Mouse (Mus musculus): Measurements from ENCODE around the gene Prss16. TPM values are rescaled to one million over a fixed set of nuclear protein-coding genes. Genes with fewer than 3 reads are reported as not detected.
"Not testable (repeated sequence)": the region's sequence is repeated elsewhere in the genome, so short reads cannot be mapped to it uniquely, and the experiment has no call there.

Prss16 gene
- total RNA-seq, 2 experiments from 2014 or later = not detected

DNA sequence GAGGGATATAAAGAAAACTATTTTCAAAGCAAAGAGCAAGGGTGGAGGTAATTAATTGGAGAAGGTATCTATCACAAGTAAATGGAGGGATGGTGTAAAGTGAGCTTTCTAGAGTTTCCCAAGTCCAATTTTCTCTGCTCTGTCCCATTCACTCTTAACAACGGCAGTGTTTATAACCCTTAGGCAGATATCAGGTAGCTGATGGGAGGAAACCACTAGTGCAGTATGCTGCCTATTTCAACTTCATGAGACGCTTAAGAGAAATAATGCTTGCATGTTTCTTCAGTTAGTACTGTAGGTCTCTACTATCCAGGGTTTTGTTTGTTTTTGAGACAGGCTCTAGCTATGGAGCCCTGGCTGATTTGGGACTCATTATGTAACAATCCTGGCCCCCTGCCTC lies 27.9 kb upstream of the Prss16 start:
- intact Hi-C loops (cut with DNase I) = no loop called here
- DNase-seq = no peak

- DNase-seq = no peak
- intact Hi-C loops (cut with DNase I) = no loop called here
Measured at GRCm38 (mm10) chr13:22036986-22037385, 27.4 kb upstream of the Prss16 start.

GRCm38 (mm10) chr13:22036149-22036956 lies 26.8 kb upstream of the Prss16 start:
- no peak for DNase-seq
- intact Hi-C loops (cut with DNase I) = no loop called here

- intact Hi-C loops (cut with DNase I) = not testable (repeated sequence)
- DNase-seq = peak; percentile 75 to 78
Measured at GRCm38 (mm10) chr13:22035267-22036148, 26.0 kb upstream of the Prss16 start, which contains the start of the genes Hist1h2ah and Hist1h2bk. Gene Hist1h2ah, minus strand, starts transcription at chr13:22035568. Gene Hist1h2bk, plus strand, starts transcription at chr13:22035870.

DNA sequence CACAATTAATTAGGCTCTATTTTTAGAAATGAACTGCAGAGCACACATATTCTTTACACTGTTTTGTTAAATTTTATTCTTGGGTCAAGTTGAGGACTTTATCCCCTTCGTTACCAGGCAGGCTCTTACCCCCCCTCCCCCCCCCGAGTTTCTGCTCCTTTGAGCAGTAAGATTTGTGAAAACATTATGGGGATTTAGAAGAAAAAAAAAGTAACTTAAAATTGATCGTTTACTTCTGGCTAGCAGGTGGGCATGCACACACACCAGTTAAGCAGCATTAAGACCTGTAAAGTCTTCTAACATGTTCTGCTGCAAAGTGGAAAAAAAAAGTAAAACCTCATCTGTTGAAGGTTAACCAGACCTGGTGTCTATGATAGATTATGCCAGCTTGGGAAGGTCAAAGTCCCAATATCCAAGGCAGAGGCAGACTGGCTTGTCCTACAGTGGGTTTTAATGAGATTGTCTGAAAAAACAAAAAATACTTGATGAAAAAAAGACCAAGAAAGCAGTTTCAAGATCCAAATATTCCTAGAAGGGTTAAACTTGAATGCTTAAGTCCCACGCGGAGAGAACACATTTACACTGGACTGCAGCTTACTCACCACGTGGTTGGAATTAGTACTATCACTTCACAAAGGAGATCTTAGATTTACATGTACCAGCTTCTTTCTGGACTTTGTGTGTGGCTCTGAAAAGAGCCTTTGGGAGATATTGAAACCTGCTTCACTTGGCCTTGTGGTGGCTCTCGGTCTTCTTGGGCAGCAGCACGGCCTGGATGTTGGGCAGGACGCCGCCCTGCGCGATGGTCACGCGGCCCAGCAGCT lies 25.1 kb upstream of the Prss16 start:
- intact Hi-C loops (cut with DNase I) = no loop called here
- DNase-seq = no peak

DNA sequence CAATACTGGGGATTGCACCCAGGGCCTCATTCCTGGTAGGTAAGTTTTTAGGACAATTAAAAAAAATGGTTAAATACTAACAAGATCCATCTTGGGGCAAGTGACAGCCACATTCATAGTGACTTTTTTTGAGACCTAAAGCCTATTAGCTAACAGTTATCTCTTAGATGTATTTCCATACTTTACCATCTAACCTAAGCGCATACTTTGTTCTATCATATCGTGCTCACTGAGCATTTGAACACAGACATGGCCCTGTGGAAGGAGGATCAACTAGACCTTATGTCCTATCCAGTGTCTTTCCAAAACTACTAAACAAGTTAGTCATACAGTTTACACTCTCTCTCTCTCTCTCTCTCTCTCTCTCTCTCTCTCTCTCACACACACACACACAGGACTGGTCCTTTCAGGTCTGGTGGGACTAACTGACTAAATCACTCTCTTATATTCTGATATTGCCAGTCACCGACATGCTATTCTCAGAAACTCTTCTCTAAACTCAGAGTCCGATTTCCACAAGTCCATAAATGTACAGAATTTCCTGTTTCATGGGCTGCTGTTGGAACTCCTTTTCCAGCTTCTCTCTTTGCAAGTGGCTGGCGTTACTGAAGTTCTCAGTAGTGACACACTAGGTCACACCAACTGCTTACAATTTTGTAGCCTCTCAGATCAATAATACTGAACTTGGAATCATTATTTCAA lies 24.4 kb upstream of the Prss16 start:
- DNase-seq = no peak
- intact Hi-C loops (cut with DNase I) = no loop called here

DNA sequence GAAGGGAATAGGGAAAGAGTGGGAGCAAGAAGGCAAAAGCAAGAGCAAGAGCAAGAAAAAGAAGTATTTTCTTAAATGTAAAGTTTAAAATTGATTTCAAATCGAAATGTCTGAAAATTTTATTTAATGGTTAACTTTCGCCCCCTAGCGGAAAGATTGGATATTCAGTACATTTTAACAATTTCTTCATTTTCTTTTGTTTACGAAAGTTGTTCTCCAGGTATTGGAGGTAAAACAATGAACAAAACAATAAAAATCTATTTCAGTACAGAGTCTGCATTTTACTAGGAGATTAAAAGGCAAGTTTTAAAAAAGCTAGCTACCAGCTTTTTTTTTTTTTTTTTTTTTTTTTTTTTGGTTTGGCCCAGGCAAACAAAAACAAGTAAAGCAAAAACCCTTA lies 21.0 kb upstream of the Prss16 start:
- intact Hi-C loops (cut with DNase I) = no loop called here
- DNase-seq = no peak

- DNase-seq = no peak
Measured at GRCm38 (mm10) chr13:22029928-22030327, 20.4 kb upstream of the Prss16 start.

DNA sequence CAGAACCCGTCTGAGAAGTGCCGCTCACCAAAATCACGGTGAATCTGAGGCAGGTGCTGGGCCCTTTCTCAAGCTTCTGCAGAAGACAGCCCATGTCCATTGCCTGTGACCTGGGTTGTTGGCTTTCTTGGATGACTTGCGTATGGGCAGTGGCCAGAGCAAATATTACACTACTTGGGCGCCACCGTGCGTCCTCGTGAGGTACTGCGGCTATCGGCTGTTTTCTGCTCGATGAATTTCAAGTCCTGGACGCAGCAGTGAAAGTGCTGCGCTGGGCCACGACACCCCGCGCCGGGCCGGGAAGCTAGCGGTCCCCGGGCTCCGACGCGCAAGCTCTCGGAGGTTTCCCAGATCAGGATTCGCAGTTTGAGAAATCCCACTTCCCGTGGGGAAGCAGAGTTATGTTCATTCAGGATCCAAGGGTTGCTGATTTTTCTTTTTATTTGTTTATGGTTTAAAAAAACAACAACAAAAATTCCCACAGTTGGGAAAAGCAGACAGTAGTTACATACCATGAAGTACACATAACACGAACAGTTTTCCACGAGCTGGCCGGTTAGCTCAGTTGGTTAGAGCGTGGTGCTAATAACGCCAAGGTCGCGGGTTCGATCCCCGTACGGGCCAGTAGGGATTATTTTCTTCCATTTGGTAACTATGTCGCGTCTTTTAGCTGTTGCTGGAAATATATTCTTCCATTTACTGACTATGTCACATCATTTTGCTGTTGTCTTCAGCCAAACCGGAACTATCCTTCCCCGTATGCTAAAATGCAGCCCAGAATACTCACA lies 19.3 kb upstream of the Prss16 start:
- peak; percentile 95 to 98 for DNase-seq
- intact Hi-C loops (cut with DNase I) = loop anchor here (1.0 to 10.0 kb wide), 3 partner anchors 55 to 317 kb away; no protein-coding TSS in a partner anchor

More at GRCm38 (mm10) chr13:22029928-22030327, 20.4 kb upstream of the Prss16 start:
- intact Hi-C loops (cut with DNase I) = loop anchor here (1.0 to 10.0 kb wide), 3 partner anchors 56 to 318 kb away; no protein-coding TSS in a partner anchor

- intact Hi-C loops (cut with DNase I) = loop anchor here (2.0 to 10.0 kb wide), 3 partner anchors 30 to 314 kb away; no protein-coding TSS in a partner anchor
- peak; percentile 86 to 93 for DNase-seq
Measured at GRCm38 (mm10) chr13:22026058-22027031, 16.8 kb upstream of the Prss16 start.

DNA sequence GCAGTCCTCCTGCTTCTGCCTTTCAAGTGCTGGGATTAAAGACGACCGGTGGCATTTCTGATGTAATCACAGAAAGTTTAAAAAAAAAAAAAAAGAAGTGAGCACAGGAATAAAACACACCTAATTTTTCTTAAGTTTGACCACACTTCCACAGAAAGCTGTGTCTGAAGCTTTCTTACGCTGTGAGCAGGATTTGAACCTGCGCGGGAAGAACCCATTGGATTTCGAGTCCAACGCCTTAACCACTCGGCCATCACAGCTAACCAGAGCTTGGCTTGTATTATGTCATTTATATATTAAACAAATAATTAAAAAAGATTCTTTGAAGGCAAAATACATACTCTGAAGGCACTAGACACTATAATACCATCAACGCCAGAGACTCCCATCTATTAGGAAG lies 12.7 kb upstream of the Prss16 start:
- DNase-seq = peak; percentile 84 to 89
- intact Hi-C loops (cut with DNase I) = loop anchor here (2.0 to 10.0 kb wide), 5 partner anchors 167 to 1497 kb away; no protein-coding TSS in a partner anchor

GRCm38 (mm10) chr13:22021581-22021980 lies 12.0 kb upstream of the Prss16 start:
- no peak for DNase-seq
- intact Hi-C loops (cut with DNase I) = loop anchor here (2.0 to 10.0 kb wide), 4 partner anchors 81 to 1431 kb away; no protein-coding TSS in a partner anchor

DNA sequence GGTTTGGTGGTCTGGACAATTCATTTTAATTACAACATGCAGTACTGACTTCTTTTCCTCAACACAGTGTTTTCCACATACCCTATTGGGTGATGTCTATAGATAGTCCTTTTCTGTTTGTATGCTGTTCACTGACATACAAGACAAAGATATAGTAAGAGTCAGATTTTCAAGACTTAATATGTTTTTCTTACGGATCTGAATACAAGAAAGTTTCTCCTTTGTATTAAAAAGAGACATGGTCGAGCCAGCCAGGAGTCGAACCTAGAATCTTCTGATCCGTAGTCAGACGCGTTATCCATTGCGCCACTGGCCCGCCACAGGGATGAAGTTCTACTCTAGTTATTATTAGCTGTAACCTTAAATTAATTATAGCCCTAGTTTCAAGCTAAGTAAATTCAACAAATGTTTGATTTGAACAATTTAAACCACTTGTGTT lies 11.4 kb upstream of the Prss16 start:
- intact Hi-C loops (cut with DNase I) = loop anchor here (2.0 to 10.0 kb wide), 4 partner anchors 80 to 1431 kb away; no protein-coding TSS in a partner anchor

DNA sequence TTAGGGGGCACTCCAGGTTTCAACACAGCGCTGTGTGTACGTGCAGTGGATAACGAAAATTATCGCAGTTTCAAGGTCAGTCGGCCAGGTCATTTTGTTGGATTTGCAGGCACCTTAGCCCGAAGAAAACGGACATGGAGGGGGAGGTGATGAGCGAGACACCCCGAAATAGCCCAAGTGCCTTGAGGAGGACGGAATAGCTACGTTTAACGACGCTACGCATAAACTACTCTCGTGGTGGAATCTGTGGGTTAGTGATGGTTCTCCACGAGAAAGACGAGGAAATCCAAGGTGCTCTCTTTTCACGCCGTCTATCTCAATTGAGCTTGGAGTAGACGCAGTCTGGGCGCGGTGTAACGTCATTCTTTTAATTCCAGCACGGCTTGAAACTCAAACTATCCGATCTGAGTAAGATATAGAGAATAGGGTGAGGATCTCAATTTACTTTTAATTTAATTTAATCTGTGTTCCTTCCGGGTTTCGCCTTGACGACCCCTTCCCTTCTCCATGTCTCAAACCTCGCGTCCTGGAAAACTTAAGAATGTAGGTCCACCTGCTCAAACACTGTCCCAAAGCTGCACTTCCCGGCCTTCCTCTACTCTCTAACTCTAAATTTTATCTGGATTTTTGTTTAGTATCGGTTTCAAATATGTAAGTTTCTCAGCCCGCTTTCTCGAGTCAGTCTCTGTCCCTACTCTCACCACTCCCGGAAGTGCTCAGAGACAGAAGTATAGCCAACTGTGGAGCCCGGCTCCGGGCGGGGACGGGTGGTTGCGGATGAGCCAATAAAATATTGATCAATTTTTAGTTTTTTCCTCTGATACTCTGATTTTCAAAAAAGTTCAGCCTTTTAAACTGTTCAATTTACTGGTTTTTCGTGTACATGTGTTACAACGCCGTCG lies 10.6 kb upstream of the Prss16 start:
- intact Hi-C loops (cut with DNase I) = loop anchor here (2.0 to 10.0 kb wide), 4 partner anchors 79 to 1432 kb away; no protein-coding TSS in a partner anchor
- DNase-seq = no peak

More for the DNA sequence above, 11.4 kb upstream of the Prss16 start:
- DNase-seq = peak; percentile 80 to 82

DNA sequence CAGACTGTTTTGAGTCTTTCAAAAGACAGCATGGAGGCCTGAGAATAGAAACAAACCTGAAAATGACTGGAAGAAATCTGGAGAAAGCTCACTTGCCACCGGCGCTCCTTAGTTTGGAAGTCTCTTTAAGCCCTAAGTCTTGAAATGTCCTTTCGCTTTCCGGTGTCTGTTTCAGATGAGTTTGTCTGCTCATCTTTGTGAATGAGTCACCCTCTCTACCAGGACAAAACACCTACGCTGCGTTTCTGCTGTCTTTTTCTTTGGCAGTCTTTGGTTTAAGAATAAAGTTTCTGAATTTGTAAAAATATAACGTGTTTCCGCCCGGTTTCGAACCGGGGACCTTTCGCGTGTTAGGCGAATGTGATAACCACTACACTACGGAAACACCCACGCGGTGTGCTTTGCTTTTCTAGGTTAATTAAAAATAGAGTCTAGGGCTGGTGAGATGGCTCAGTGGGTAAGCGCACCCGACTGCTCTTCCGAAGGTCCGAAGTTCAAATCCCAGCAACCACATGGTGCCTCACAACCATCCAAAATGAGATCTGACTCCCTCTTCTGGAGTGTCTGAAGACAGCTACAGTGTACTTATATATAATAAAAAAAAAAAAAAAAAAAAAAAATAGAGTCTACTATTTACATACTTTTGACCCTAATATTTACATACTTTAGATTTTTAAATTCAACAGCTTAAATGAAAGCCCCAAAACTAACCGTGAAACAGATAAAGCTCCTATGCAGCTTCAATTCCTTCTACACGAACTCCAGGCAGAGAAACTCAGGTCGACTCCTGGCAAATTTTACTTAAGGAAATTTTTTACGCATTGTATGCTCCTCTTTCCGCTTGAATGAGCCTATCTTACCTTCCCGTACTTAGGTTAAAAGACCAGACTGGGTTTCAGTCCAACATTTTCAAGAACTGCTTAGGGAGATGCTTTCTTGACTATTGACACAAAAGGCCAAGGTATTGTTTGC lies 6.2 kb upstream of the Prss16 start:
- peak; percentile 76 to 81 for DNase-seq
- intact Hi-C loops (cut with DNase I) = loop anchor here (1.0 to 2.0 kb wide), 2 partner anchors 21 to 40 kb away; no protein-coding TSS in a partner anchor

All from heart, postnatal 36 days (tissue).